Mouse (Mus musculus): ENCODE results near the gene Pigb. TPM values are rescaled to one million over a fixed set of nuclear protein-coding genes. Genes with fewer than 3 reads are reported as not detected.

Pigb gene
- polyA plus RNA-seq, 1 experiment: 0.05 TPM

DNA sequence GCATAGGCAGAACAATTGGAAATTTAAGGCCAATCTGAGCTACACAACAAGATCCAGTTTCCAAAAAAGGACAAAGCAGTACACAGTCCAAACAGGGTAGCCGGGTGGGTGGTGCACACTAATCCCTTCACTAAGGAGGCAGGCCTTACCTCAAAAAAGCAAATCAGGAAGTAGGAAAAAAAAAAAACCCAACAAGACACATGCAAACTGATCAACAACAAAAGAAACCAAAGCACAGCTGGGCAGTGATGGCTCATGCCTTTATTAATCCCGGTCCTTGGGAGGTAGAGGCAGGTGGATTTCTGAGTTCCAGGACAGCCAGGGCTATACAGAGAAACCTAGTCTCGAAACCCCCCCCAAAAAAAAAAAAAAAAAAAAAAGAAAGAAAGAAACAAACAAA lies 52.5 kb downstream of the Pigb start:
- Histone ChIP-seq H3K27me3 (ENCODE audit: control insufficient read depth) (no peaks in the 10 kb centered on the region), H3K4me1 (ENCODE audit: control insufficient read depth) (peaks cover 23% of the 10 kb centered on the region), H3K36me3 (ENCODE audit: control insufficient read depth) (no peaks in the 10 kb centered on the region), H3K4me3 (replicated peaks) (no peak overlapping the region), H3K9me3 (ENCODE audit: control insufficient read depth, low read length) (no peaks in the 10 kb centered on the region)
- TF ChIP-seq TAL1 (IDR thresholded peaks at IDR 0.05; ENCODE audit: low read length) (no peak), GATA1 (IDR thresholded peaks at IDR 0.05; ENCODE audit: low read length) (no peak)

DNA sequence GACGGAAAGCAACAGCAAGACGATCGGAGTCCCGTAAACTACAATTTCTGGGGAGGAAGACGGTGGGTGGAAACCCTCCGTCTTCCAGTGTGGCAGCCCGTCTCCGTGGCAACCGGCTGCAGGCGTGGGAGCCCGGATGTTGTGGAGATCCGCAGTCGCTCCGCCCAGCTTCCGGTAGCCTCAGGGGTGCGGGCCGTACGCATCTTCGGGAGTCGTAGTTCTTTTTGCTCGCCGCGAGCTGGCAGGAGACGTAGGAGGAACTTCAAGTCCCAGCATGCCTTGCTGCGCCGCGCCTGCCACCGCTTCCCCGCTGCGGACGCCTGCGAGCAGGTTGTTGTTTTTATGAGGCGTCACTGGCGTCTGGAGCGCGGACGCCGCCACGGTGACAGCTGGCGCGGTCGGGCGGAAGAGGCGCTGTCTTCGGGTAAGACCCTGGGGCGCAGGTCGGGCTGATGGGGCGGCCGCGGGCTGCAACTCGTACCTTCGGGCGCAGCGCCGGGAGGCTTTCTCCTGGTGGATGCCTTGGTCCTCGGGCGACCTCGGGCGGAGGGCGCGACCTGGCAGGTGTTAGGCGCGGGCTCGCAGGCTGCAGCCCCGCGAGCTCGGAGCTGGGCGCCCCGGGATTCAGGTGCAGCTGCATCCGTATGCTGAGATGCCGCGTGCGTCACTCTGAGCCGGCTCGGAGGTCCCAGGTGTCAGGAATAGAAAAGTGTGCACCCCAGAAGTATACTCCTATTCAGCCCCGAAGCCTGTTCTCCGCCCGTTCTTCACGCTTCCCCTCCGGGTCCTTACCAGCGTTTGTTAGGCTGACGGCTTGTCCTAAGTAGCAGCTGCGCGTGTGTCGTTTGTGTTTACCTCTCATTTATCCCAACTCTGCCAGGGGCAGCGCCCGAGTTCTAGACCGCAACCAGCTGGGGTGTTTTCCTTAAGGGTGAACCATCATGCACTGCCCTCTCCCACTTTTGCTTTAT lies 54.6 kb downstream of the Pigb start, which contains the start of the genes Ccpg1os and Ccpg1:
TSS of gene Ccpg1os (minus strand) at position 133 of the 971 bp plus-strand sequence.
TSS of gene Ccpg1 (plus strand) at position 180 of the 971 bp plus-strand sequence.
- peak within 1 kb of the TSS; percentile 91 for H3K4me3 ChIP-seq (replicated peaks)
- no peaks in the 10 kb centered on the region for H3K27me3 ChIP-seq (ENCODE audit: control insufficient read depth)
- H3K9me3 ChIP-seq (ENCODE audit: control insufficient read depth, low read length): no peaks in the 10 kb centered on the region
- H3K36me3 ChIP-seq (ENCODE audit: control insufficient read depth): no peaks in the 10 kb centered on the region
- H3K4me1 ChIP-seq (ENCODE audit: control insufficient read depth): peaks cover 23% of the 10 kb centered on the region
- no peak for TF ChIP-seq GATA1 (IDR thresholded peaks at IDR 0.05; ENCODE audit: low read length)
- no peak for TF ChIP-seq TAL1 (IDR thresholded peaks at IDR 0.05; ENCODE audit: low read length)

DNA sequence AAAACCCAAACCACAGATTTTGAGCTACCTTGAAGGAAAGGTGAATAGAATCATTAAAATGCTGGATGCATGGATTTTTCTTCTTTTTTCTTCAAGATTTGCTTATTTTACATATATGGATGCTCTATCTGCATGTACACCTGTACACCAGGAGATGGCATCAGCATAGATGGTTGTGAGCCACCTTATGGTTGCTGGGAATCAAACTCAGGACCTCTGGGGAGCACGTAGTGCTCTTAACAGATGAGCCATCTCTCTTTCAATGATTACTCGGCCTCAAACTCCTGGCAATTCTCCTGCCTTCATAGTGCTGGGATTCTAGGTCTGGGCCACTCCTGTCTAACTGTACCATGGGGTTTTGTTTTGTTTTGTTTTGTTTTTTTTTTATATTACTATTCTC lies 57.1 kb downstream of the Pigb start:
- TF ChIP-seq GATA1 (IDR thresholded peaks at IDR 0.05; ENCODE audit: low read length): no peak
- no peak for TF ChIP-seq TAL1 (IDR thresholded peaks at IDR 0.05; ENCODE audit: low read length)
- H3K4me3 ChIP-seq (replicated peaks): no peak overlapping the region
- no peaks in the 10 kb centered on the region for H3K9me3 ChIP-seq (ENCODE audit: control insufficient read depth, low read length)
- no peaks in the 10 kb centered on the region for H3K27me3 ChIP-seq (ENCODE audit: control insufficient read depth)
- no peaks in the 10 kb centered on the region for H3K36me3 ChIP-seq (ENCODE audit: control insufficient read depth)
- peaks cover 23% of the 10 kb centered on the region for H3K4me1 ChIP-seq (ENCODE audit: control insufficient read depth)

- Histone ChIP-seq H3K9me3 (ENCODE audit: control insufficient read depth, low read length) (no peaks in the 10 kb centered on the region), H3K36me3 (ENCODE audit: control insufficient read depth) (no peaks in the 10 kb centered on the region), H3K27me3 (ENCODE audit: control insufficient read depth) (no peaks in the 10 kb centered on the region), H3K4me1 (ENCODE audit: control insufficient read depth) (no peaks in the 10 kb centered on the region), H3K4me3 (replicated peaks) (no peak overlapping the region)
- no peak for TF ChIP-seq TAL1 (IDR thresholded peaks at IDR 0.05; ENCODE audit: low read length)
- no peak for TF ChIP-seq GATA1 (IDR thresholded peaks at IDR 0.05; ENCODE audit: low read length)
These were observed 64.9 kb downstream of the Pigb start for GRCm38 (mm10) chr9:72975242-72975641.

- no peak overlapping the region for H3K4me3 ChIP-seq (replicated peaks)
- H3K4me1 ChIP-seq (ENCODE audit: control insufficient read depth): no peaks in the 10 kb centered on the region
- TF ChIP-seq TAL1 (IDR thresholded peaks at IDR 0.05; ENCODE audit: low read length) (no peak), GATA1 (IDR thresholded peaks at IDR 0.05; ENCODE audit: low read length) (no peak)
- H3K27me3 ChIP-seq (ENCODE audit: control insufficient read depth): no peaks in the 10 kb centered on the region
- H3K36me3 ChIP-seq (ENCODE audit: control insufficient read depth): no peaks in the 10 kb centered on the region
- no peaks in the 10 kb centered on the region for H3K9me3 ChIP-seq (ENCODE audit: control insufficient read depth, low read length)
These were observed 65.4 kb downstream of the Pigb start for GRCm38 (mm10) chr9:72974734-72975133.

DNA sequence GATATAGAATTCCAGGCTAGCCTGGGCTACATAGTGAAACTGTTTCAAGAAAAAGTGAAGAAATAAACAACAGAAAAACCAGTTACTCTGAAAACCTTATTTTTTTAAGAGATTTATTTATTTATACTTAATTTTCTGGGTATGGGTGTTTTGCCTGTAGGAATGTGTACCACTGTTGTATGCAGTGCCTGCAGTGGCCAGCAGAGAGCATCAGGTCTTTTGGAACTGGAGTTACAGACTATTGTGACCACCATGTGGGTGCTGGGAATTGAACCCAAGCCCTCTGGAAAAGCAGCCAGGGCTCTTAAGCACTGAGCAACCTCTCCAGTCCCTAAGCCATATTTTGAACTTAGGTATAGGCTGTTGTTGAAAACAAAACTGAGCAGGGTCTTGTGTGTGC lies 67.2 kb downstream of the Pigb start:
- H3K4me1 ChIP-seq (ENCODE audit: control insufficient read depth): no peaks in the 10 kb centered on the region
- H3K36me3 ChIP-seq (ENCODE audit: control insufficient read depth): no peaks in the 10 kb centered on the region
- no peak overlapping the region for H3K4me3 ChIP-seq (replicated peaks)
- H3K9me3 ChIP-seq (ENCODE audit: control insufficient read depth, low read length): no peaks in the 10 kb centered on the region
- H3K27me3 ChIP-seq (ENCODE audit: control insufficient read depth): no peaks in the 10 kb centered on the region
- TF ChIP-seq GATA1 (IDR thresholded peaks at IDR 0.05; ENCODE audit: low read length): no peak
- TF ChIP-seq TAL1 (IDR thresholded peaks at IDR 0.05; ENCODE audit: low read length): no peak

DNA sequence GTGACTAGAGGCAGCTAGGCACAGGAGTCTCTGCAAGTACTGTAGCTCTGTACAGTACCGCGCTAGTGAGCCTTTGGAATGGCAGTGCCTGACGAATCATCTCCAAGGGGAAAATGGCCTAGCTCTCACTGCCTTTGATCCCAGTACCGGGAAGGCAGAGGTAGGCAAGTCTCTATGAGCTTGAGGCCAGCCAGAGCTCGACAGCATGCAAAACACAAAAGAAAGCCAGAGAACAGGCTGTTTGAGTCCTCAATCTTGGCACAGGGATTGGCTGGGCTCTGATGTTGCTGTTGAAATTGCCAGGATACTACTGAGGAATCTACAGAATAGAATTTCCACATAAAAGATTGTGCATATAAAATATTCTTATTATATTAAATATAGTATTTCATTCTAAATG lies 67.7 kb downstream of the Pigb start:
- Histone ChIP-seq H3K36me3 (ENCODE audit: control insufficient read depth) (no peaks in the 10 kb centered on the region), H3K4me1 (ENCODE audit: control insufficient read depth) (no peaks in the 10 kb centered on the region), H3K9me3 (ENCODE audit: control insufficient read depth, low read length) (no peaks in the 10 kb centered on the region), H3K27me3 (ENCODE audit: control insufficient read depth) (no peaks in the 10 kb centered on the region), H3K4me3 (replicated peaks) (no peak overlapping the region)
- no peak for TF ChIP-seq GATA1 (IDR thresholded peaks at IDR 0.05; ENCODE audit: low read length)

DNA sequence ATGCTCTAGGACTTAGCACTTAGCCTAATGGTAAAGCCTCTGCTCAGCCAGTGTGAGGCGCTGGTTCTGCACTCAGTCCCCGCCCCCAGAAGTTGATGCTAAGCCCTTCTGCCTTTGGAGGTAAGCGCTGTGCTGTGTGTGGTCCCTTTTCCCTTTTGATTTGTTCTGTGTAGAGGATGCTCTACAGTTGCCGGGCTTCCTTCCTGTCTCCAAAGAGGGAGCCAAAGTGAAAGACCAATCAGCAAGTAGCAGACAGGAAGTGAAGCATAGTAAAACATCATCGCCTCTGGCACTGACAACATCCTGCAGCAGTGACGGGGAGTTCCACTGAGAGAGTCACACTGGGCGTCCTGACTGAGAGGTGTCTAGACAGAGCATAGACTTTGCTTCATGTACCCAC lies 70.3 kb downstream of the Pigb start:
- no peak for TF ChIP-seq TAL1 (IDR thresholded peaks at IDR 0.05; ENCODE audit: low read length)
- no peak for TF ChIP-seq GATA1 (IDR thresholded peaks at IDR 0.05; ENCODE audit: low read length)
- Histone ChIP-seq H3K4me1 (ENCODE audit: control insufficient read depth) (no peaks in the 10 kb centered on the region), H3K9me3 (ENCODE audit: control insufficient read depth, low read length) (no peaks in the 10 kb centered on the region), H3K4me3 (replicated peaks) (no peak overlapping the region), H3K36me3 (ENCODE audit: control insufficient read depth) (no peaks in the 10 kb centered on the region), H3K27me3 (ENCODE audit: control insufficient read depth) (no peaks in the 10 kb centered on the region)

DNA sequence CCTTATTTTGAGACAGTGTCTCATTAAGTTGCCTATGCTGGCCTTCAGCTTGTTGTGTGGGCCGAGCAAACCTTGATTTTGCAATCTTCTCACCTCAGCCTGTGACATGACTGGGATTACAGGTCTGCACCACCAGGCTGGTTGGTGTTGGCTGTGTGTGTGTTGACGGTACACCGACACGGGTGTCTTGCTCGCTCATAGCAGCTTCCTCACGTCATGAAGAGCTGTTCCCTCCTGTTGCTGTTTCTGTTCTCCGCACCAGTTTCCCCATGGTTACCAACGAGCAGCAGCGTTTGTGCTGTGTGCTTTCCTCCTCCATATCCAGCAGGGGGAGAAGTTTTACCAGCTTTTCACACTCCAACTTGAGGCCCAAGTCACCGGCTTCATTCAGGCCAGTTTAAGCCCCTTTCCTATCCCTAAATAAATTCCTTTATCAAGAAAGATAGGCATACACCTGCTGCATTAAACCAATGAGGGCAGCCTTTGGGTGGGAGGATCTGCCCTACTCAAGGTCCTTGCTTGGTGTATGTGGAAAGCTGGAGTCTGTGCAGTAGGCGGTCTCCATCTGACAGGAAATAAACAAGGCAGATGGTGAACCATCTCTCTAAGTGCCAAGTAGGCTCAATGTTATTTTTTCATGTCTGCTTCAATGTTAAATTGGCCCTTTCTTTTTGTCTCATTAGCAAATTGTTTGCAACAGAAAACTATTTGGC lies 71.7 kb downstream of the Pigb start:
- H3K4me1 ChIP-seq (ENCODE audit: control insufficient read depth): no peaks in the 10 kb centered on the region
- H3K4me3 ChIP-seq (replicated peaks): no peak overlapping the region
- no peaks in the 10 kb centered on the region for H3K9me3 ChIP-seq (ENCODE audit: control insufficient read depth, low read length)
- H3K27me3 ChIP-seq (ENCODE audit: control insufficient read depth): no peaks in the 10 kb centered on the region
- TF ChIP-seq GATA1 (IDR thresholded peaks at IDR 0.05; ENCODE audit: low read length) (no peak), TAL1 (IDR thresholded peaks at IDR 0.05; ENCODE audit: low read length) (no peak)
- H3K36me3 ChIP-seq (ENCODE audit: control insufficient read depth): no peaks in the 10 kb centered on the region

All from erythroblast, embryonic 14.5 days (primary cell).